Mouse (Mus musculus): ENCODE measurements around the gene Sdk1.
A peak's percentile ranks its signal among the peaks of the same experiment; 100 is the strongest.

The Sdk1 gene

DNA sequence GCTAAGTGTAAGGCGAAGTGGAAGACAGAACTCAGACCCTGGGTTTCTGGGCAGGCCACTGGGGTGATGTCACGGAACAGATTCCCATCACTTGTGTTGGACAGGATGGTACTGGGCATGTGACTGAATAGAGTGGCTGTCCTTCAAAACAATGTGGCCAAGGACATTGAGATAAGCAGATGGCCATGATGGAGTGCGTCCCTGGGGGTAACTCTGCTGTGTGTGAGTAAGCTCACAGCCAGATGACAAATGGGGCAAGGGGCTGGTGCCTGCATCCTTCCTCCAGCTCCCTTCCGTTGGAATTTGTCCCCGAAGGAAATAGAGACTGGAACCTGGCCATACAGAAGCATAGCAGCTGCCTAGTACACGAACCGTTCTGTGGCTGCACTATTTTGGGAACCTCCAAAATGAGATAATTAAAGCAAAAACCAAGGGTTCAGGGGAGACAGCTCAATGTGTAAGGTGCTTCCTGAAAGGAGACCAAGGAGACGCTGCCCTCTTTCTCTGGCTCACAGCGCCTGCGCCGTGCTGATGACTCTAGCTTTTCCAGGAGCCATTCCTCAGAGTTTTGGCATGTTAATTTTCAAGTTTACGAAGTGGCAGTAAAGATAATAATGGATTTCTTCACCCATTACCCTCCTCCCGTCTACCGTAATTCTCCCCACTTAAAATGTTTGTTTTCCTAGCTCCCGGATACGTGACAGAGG is 661.4 kb downstream of the Sdk1 start:
- peak in 1 of 2 experiments; percentile 15 for DNase-seq

DNA sequence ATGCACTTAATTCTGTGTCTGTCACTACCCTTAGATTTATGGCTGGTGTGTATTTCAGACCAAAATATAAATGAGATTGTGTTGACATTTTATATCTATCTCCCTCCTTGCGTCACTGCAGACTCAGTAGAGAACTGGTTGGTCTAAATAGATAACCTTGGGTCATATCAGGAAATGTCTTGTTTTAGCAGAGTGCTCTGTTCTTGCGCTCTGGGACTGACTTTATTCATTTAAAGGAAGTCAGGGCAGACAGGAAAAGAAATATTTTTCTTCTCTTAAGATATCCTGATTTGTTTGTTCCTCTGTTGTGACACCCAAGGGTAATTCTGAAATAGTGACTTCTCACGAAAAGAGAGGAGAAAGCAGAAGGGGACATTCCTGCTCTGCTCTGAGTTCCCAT is 669.2 kb downstream of the Sdk1 start:
- no peak for DNase-seq

DNA sequence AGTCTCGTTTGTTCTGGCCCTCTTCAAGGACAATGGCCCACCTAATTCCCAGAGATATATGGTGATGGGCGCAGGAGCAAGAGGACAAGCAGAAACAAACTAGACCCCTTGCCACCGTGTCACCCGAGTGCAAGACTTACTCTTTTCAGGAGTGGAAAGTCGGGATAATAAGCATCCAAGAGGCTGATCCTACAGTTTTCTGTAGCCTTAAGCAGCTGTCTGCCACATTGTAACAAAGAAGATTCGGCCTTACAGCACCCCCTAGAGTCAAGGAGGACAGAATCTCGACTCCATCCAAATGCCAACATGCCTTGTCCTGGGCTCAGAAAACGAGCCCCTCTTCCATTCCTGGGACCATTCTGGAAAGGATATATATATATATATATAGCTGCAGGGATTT is 669.6 kb downstream of the Sdk1 start:
- DNase-seq, result no peak

DNA sequence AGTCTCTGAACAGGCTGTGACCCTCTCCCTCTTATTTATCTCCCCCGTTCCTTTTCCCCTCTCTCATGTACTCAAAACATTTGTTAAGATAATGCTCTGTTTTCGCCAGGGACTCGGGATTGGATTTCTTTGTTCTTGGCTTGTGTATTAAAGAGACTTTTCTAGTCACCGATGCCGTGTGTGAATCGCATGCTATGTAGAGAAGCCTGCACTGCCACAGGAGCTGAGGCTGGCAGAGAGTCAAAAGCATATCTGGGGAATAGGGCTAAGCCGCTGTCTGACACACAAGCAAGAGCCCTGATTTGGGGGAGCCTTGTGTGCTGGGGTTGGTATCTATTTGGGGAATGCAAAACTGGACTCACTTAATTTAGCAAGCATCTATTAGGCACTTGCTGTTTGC is 671.6 kb downstream of the Sdk1 start:
- no peak for DNase-seq

DNA sequence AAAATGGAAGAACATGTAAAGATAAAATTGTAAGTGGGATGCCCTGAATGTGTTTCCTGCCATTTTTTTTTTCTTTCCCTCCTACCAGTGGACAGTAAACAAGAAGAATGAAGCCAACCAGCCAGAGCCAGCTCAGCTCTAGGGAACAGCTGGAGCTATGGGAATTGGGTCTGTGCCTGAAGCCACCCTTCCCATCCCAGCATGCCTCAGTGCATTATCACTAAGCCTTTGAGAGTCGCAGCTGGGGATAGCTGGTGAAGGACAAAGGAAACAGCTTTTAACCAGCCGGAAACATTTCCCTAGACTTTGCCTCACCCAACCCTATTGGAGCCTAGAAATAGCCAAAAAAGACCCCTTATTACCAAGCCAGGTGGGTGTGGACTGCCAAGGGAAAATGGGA is 675.7 kb downstream of the Sdk1 start:
- DNase-seq, result no peak

DNA sequence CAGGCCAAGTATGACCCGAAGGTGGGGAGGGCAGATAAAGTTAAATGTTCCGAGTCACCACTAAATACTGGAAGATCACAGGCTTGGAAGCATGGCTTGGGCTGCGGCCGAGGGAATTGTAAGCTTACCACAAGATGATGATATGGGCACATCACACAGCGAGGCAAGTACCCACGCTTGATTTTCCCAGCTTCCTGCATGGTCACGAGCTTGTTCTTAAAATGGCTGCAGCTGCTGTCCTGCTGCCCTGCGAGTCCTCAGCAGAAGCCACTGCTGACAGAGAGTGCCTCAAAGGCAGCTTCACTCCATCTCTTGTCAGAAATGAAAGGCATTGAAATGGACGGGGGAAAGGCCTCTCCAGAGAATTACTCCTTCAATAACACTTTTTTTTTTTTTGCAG is 697.7 kb downstream of the Sdk1 start:
- no peak for DNase-seq

DNA sequence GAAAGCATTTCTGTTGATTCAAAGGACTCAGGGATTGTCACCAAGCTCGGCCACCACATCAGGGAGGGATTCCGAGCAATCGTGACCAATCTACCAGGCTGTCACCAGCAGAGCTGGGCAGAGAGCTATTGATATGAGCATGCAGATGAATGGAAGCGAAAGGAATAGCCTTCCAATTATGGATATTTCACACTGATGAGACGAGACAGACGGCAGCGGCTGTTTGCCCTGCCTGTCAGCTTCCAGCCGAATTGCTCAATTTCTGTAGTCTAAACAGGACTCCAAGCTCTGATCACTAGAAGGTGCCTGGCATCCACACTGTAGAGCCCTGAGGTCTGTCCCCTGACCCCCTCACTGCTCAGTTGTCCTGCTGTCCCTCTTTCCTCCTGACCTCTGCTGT is 699.3 kb downstream of the Sdk1 start:
- no peak for DNase-seq

DNA sequence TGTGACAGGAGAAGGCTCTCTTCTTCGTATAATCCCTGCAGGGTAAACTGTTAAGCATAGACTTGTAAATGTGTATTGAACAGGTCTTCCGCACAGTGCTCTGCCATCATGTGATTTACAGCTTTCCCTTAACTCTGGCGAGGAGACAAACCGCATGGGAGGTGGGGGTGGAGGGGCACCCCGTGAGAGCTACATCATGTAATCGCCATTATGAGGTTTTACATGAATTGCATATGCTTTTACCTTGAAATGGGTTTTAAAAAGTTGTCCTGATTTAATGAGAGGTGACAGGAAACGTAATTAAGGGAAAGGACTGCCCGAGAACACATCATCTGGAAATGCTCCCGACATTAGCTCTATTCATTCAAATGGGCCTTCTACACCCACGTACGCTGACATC is 709.5 kb downstream of the Sdk1 start:
- DNase-seq, result no peak

DNA sequence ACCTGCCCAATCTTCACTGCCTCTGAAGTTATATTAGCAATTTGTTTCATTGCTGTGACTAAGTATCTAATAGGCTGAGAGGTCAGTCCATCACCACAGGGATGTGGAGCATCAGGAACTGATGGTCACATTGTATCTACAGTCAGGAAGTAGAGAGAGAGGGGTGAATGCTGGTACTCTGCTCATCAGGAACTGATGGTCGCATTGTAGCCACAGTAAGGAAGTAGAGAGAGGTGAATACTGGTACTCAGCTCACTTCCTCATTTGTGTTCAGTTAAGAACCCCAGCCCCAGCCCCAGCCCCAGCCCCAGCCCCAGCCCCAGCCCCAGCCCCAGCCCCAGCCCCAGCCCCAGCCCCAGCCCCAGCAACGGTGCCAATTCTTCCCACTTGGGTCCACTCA is 711.0 kb downstream of the Sdk1 start:
- no peak for DNase-seq

DNA sequence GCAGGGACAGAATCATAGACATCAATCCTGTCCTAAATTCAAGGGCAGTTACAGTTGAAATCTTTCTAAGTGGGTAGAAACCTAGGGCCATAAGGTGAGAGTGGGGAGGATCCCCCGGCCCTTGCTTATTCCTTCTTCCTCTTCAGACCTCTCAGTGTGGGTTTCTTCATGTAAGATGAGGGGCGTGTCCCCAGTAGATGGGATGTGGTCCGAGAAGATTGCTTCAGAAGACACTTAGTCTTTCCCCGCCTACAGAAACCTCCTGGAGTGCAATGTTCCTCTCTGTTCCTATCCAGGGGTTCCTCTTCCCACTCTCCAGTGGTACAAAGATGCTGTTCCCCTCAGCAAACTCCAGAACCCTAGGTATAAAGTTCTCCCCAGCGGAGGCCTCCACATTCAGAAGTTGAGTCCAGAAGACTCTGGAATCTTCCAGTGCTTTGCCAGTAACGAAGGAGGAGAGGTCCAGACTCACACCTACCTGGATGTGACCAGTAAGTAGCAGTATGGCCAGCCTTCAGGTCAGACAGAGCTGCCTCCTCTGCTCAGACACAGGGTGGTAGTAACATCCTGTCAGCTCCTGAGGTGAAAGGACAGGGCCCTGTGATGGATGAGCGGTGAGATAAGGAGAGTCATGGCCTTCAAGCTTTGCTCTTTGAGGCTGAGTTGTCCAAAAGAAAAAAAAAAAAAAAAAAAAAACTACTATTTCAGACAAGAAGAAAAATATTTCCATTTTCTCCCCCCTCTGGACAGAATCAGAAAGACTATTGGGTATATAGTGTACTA is 711.6 kb downstream of the Sdk1 start:
- DNase-seq, result no peak

DNA sequence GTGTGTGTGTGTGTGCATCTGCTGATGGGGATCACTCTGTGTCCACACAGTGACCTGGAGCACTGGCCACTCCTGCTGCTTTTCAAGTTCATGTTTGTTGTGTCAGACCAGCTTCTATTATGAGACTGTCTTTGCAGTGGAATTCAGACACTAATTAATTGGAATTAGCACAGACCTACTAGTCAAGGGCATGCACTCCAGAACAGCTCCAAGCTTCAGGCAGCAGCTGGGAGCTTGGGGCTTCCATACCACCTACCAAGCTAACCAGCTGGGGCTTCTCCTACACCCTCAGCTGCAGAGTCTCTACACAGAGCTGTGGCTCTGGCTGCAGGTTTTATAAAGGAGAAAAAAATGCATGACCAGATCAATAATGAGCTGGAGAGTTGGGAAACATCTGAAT is 729.8 kb downstream of the Sdk1 start:
- no peak for DNase-seq

DNA sequence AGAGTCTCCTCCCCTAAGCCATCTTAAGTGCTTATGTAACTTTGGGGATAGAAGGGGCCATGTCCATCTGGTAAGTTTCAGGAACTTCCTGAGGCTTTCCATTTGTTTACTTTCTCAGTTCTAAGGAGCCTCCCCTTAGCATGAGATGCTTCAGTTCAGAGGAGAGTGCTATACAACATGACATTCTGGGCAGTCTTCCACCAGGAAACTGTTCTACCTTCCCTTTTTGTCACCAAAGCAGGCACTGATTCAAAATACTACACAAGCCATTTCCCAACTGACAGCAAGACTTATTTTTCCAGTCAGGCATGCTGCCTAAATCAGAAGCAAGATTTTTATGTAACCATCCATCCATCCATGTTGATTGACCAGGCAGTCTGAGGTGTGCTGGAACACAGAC is 738.2 kb downstream of the Sdk1 start:
- peak; percentile 45 to 58 for DNase-seq

DNA sequence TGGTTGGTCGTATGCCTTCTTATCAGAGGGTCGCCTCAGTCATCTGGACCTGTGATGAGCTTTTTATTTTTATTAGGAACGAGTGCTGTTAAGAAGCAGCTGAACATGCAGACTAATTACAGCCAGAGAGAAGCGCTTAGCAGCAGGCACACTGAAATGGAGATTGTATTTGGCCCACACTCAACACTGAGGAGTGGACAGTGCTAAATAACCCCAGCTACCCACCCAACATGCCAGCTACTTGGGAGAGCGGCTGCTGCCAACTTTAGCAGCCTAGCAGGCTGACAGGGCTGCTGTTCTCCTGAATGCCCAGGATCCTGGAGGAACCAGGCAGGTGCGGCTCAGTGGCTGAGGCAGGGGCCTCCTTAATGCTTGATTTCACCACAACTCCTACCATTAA is 739.5 kb downstream of the Sdk1 start:
- DNase-seq, result peak; percentile 57 to 61

DNA sequence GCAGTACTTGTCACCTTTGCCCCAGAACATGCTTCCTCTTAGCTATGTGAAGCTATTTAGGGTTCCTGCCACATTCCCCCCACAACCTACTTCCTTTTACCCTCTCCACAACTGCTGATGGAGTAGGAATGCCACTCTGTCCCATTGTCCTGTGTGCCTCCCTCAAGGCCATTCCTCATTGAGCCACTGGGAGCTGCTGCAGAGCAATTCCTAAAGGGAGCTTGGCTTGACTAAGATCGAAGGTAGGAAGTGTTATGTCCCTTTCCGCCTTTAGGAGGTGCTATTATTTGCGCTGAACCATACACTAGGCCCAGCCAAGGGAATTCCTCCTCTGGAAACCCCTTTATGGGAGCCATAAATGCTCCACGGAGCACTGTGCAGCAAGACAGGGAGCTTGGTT is 743.0 kb downstream of the Sdk1 start:
- DNase-seq, result no peak

DNA sequence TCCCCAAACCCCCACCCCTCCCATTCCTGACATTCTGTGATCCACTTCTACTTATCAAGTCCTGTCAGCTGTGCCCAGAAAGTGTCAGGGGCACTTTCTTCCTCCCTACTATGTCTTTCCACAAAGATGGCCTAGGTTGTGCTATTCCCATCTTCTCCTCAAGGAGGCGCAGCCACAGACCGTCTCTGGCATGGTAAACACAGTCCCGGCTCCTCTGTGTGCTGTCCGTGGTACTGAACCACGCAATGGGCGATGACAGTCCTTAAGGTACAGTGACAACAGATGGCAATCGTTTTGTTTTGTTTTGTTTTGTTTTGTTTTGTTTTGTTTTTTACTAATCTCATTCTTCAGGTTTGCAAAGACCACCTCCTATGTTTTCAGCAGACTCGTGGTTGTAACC is 743.7 kb downstream of the Sdk1 start:
- peak; percentile 72 to 79 for DNase-seq

DNA sequence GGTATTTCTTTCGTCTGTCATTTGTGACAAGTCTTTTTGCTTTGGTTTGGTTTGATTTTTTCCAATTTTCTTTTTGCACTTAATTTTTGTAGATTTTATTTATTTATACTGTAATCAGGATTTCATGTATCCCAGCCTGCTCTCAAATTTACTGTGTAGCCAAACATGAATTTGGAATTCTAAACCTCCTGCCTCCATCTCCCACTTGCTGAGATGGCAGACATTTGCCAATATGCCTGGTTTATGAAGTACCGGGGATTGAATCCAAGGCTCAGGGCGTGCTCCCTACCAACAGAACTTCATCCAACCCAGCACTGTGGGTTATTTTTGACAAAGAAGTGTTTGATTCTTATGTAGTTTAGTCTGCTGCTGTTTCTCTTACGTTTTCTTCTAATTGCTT is 744.3 kb downstream of the Sdk1 start:
- DNase-seq, result peak in 1 of 2 experiments; percentile 56

DNA sequence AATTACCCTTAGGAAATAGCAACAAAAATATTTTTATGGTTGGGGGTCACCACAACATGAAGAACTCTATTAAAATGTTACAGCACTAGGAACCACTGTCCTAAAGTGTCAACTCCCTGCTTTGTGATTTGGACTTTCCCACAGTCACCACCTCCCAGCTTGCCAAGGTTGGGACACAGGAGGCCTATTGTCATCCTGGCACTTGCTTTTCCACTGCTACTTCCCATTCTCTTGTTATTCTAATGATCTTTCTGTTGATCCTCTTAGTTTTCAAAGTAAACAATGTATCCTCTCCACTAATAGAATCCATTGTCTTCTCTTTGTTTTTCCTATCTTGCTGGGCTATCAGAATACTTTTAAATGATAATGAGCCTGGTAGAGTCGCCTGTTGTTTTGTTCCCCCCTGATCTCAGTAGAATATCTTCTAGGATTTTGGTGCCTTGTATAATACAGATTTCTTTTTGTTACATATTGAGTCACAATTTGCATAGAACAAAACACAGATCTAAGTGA is 746.1 kb downstream of the Sdk1 start:
- DNase-seq, result no peak

DNA sequence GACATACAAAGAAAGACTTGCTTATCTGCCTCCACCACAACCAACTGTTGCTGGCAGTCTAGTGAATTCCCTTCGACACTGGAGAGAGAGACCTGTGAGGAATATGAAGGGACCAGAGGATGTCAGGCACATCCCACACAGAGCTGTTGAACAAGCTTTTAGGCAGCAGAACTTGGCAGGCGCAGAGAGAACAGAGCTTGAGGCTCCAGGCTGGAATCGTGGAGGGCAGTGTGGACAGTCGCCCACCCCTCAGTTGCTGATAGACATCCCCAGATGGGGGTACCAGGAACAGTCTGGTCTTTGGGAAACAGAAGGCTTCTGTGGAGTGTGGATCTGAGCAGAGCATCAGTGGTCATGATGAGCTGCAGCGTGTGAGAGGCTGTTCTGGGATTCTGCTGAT is 747.4 kb downstream of the Sdk1 start:
- DNase-seq, result no peak

DNA sequence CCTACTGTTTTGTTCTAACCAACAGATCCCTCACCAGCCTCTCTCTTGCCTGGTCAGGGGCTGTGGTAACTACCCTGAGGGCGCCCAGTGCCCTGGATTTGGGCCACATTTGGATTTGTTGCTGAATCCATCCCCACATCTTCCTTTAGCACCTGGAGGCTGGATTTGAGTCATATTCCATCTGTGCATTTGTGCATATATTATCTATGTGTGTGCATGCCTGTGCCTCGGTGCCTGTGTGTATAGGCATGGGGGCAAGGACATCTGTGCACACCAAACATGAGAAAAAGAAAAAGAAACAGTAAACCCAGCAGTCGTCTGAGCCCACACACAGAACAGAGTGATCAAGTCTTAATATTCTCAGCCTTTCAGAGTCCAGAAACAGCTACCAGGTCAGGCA is 752.9 kb downstream of the Sdk1 start:
- DNase-seq, result no peak

DNA sequence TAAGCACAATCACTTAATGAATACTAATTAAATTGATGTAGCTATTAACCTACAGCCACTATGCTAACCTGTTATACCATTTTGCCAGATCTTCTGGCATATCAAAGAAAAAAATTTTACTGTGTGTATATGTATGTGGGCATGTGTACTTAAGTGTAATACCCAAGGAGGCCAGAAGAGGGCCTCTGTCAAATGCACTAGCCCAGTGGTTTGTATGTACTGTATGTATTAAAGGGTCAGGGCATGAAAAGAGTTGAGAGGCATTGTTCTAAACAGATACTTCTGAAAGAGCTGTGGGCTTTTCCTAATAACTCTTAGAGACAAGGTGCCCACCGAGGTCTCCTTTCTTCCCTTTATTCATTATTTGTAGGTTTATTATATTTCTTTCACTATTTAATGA is 759.0 kb downstream of the Sdk1 start:
- no peak for DNase-seq

DNA sequence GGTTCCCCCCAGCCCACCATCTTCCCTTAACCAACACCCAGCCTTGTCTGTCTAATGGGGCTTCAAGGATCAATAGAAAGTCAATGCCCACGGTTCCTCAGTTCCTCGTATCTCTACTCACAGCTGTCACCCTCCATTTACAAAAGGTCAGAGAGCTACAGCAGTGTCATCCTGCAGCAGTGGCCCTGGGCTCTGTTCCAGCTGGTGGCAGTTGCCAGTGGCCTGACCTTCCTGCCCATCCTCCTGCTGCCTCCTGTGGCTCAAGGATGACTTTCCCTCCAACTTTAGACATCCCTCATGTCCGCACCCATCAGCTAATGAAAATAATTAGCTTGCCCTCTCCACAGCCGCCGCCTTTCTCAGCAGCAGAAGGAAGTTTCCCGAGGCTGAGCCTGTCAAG is 759.8 kb downstream of the Sdk1 start:
- no peak for DNase-seq

DNA sequence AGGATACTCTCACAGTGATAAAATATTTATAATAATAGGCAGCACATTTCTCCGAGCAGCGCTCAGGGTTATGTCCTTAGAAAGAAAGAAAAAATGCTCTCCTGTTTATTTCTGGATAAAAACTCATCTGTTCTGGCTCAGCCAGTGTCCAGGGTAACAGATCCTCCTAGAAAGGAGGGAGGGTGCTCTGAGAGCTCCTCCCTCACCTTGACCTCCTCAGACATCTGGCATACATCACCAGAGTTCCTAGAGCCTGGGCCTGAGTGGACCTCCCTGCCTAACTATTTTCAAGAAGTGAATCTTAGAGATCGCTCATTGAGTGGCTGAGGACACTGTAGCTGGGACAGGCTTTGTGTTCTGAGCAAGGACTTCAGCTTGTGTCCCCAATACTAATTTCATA is 760.7 kb downstream of the Sdk1 start:
- no peak for DNase-seq

DNA sequence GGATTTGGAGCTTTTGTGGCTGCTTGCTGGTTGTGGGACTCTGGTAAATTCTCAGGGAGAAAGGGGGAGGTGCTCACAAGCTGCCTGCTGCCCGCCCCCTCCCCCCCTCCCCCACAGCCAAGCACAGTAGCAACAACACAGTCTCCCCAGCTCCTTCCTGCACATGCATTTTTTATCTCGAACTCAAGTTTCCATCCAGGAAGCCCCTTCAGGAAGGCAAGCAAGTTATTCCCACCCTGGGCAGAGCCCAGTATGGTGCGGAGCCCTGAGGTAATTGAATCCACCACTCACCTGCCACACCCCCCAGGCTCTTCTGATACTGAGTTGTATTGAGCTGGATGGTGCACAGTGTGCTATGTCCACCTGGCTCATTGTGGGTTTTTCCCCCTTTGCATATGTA is 768.9 kb downstream of the Sdk1 start:
- no peak for DNase-seq

DNA sequence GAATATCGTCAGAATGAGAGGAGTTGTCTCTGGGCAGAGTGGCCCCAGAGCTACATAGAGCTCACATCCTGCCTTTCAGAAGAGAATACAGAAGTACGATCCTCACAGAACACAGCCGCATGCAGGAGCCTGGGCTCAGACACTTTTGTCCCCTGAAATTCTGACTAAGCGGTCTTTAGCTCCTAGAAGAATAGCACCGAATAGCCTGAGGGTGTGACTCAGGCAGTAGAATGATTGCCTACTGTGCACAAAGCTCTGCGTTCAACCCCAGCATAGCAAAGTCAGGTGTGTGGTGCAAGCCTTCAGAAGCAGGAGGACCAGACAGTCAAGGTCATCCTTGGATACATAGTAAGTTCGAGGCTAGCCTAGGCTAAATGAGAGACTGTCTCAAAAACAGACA is 775.7 kb downstream of the Sdk1 start:
- no peak for DNase-seq

Data from cerebellum, postnatal 14 days (tissue).